Mouse (Mus musculus) adipocyte (in vitro differentiated cells): ENCODE results near the gene Thap4.

Experiments
- DNase-seq: peaks from one replicate; pipeline ENCODE4 v3.0.0-alpha.2; 2016; ENCODE audit warnings: low spot score

Gene Thap4

DNA sequence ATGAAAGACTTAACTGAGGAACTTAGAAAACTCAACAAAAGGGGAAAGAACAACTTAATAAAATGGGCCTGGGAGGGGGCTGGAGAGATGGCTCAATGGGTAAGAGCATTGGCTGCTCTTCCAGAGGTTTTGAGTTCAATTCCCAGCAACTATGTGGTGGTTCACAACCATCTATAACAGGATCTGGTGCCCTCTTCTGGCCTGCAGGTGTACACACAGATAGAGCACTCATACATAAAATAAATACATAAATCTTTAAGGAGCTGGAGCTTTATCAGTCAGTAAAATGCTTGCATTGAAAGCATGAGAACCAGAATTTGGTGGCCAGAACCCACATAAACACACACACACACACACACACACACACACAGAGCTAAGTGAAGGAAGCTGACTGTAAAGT is 11.8 kb downstream of the Thap4 start:
- DNase-seq = no peak

DNA sequence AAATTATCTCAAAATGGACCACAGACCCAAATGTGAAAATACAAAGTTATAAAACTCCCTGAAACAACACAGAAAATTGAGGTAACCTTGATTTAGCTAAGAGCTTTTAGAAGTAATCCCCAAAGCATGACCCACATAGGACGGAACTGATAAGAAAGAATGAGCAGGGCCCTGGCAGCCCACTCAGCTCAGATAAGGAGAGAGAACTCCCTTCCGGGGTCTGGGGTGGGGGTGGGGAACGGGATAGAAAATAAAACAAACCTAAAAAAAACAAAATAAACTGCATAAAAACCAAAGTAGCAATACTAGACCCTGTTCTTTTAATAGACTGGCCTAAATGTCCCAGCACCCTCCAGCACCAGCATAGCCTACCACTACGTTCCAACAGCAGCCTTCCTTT is 12.7 kb downstream of the Thap4 start:
- DNase-seq = no peak

DNA sequence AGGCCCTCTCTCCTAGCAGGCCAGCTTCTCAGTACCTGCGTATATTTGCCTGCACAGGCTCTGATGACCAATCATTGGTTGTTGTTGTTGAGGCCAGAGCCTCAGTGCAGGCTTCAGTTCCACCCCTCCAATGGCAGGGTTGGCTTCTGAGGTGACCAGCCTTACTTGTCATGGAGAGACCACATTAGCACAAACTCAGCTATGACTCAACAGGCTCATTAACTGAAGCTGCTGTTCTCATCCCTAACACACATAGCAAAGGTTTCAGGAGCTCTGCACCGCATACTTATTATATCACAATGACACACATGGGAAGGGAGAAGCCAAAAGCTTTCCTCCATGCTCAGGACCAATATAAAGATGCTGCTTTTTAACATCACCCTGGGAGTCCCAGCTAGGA is 14.0 kb downstream of the Thap4 start:
- DNase-seq = no peak

DNA sequence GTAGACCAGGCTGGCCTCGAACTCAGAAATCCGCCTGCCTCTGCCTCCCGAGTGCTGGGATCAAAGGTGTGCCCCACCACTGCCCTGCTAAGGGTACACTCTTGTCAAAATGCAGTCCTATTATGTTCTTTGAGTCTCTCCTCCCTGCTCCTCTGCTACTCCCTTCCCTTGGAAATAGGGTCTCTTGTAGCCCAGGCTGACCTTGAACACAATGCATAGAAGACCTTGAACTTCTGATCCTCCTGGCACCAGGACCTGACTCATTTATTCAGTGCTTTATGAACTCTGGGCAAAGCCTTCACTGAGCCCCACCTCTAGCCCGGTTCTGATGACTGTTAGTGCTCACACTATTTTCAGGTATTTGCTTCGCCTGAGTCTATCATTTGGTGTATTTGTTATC is 17.0 kb downstream of the Thap4 start:
- DNase-seq = no peak

DNA sequence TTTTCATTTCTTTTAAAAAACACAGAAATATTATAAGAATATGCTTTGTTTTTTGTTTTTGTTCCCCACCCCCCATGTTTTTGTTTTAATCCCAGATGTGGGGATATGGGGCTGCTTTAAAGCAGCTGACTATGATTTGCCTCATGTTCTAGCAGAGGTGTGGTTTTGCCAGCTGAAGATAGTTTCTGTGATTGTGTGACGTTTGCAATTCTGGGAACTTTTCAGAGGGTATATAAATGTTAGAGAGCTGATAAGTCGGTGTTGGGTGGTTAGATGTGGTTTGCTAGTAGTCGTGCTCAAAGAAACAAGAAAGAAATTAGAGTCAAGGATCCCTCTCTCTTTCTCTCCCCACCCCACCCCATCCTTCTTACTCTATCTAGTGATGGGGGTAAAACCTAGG is 18.8 kb downstream of the Thap4 start:
- DNase-seq = no peak

DNA sequence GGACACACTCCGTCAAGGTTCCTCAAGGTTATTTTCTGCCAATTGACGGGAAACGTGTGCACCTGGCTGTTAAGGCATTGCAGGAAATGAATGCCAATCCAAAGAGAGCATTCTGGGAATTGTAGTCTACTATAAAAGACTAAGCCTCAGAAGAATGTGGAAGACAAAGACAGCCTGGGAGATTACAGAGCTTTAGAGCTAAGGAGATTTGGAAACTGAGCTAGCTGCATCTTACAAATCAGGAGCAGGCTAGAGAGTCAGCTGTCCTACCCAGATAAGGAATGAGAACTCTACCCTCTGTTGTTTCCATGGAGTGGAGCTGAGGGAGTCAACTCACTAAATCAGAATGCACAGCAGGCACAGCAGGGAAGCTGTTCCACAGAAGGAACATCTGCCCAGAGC is 22.8 kb downstream of the Thap4 start:
- DNase-seq = no peak

DNA sequence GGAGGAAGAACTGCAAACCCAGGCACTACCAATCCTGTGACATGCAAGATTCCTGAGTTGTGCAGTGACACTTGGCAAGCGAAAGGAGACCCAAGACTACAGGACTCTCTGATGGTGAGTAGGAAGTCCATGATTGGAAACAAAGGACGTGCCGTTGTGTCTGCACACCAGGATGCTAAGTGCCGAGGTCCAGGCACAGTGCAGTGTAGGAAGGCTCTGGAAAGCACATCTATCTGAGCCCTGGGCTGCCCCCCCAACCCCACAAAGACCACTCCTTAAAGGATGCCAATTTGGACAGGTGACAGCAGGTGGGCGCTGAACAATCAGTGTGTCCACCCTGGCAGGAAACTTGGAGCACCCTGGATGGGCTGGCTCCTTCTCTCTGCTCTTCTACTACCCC is 23.6 kb downstream of the Thap4 start:
- no peak for DNase-seq

DNA sequence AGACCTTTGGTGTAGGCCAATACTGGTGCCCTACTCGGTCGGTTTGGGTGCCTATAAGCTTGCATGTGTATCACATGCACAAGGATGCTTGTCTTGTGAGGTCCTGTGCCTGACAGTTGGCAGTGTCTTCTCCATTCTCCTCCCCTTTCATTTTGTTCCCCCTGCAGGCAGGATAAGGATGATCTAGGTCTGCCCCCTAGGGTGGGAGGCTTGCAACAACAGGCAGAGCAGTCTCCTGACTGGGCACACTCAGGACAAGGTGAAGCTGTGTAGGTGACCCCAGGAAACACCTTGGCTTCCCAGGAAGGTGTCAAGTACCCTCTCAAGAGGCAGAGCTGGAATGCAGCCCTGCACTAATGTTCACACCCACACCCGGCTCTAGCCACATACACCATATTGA is 27.7 kb downstream of the Thap4 start:
- DNase-seq = peak; percentile 44

DNA sequence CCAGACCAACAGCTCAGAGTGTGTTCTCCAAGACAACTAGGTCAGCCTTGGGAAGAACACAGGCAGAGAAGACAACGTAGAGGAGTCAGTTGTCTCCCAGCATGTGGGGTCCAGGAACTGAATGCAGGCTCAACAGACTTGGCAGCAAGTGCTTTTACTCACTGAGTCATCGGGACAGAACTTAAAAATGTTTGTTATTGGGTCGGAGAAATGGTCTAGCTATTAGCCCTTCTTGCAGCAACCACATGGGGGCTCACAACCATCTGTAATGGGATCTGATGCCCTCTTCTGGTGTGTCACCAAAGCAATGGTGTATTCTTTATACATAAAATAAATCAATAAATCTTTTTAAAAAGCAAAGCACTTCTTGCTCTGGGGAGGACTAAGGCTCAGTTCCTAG is 28.5 kb downstream of the Thap4 start:
- no peak for DNase-seq

DNA sequence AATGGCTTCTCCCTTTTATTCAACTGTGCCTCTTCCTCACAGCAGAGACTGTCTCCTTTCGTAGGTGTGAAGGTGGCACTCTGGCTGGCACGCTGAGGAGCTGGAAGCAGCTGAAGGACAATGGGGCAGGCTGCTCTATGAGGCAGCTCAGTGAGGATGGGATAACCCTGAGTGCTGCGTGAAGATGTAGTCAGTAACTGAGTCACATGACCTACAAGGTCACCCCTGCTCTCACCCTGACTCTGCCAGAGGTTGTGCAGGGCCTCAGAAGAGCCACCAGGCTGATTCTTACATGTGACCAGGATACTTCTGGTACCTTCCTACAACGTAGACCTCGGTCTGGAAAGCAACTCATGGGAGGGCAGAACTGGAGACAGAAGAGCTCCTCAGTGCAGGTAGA is 29.0 kb downstream of the Thap4 start:
- DNase-seq = no peak

DNA sequence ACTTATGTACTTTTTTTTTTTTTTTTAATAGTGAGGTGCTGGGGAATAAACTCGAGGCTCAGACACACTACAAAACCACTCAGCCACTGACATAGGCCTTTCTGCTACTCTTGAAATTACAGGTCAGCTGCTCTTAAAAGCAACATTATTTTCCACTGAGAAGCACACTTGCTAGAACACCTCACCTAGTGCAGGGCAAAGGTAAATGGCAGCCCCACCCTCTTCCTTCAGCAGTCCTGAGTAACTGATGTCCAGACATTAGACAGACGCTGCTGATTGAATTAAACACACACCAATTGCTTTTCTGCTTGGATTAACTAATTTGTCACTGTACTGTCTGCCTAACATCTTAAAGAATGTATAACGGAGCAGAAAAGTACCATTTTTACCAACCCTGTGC is 30.0 kb downstream of the Thap4 start:
- no peak for DNase-seq

DNA sequence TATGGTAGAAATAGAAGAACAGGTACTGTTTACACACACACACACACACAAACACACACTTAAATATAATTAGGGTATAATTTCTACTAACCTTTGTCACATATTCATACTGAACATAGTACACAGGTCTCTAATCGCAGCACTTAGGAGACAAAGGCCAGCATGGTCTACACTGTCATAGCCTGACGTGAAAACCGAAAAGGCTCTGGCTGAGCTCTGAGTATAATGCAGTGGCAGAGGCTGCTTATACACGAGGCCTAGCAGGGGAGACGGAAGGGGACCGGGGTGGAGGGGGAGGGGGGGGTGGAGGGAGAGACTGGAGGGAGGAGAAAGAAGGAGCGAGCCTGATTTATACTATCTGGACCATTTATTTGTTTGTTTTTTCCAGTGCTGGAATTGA is 33.1 kb downstream of the Thap4 start:
- no peak for DNase-seq

DNA sequence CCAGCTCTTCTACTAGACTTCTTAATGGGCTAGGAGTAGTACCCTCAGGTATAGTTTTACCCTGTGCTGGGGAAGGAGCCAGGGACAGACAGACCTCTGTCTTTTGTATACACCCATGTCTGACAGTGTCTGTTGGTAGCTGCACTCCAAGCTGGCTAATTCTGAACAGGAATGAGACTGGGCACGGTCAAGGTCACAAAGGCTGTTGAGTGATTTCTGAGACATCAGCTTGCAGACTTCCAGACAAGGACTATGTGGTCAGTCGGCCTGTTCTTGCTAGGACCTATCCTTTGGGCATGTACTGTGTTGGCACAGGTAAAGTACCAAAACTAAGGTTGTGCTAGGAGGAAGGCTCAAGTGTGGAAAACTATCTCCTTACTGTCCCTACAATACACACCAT is 38.5 kb downstream of the Thap4 start:
- no peak for DNase-seq

DNA sequence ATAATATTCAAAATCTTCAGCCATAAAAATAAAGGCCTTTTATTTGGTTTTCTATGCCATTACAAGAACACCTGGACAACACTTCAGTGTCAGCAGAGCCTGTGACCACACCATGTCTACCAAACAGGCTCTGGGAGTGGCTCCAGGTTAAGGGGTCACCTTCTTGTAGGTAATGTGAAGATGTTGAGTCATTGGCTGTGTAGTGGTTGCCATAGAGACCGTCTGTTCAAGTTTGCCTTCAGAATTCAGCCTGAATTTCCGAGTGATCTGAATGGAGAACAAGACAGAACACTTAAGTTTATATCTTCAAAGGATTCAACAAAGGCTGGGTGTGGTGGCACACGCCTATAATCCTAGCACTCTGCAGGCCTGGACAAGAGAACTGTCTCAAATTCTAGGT is 49.3 kb downstream of the Thap4 start:
- DNase-seq = no peak

DNA sequence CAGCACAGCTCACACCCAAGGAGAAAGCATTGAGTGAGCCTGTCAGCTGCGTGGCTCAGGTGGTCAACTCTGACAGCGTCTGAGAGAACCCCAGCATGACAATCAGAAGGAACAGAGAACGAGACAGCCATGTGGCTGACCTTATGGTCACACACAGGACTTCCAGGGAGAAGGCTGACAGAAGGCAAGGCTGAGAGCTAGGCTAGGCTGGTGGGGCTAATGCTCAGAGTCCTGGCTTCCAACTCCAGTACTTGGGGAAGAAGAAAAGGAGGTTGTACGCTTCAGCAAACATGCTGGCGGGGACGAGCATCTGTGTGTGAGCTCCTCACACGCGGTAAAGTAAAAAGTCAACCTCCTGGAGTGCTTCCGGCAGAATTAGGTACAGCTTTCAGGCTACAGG is 50.3 kb downstream of the Thap4 start:
- no peak for DNase-seq

DNA sequence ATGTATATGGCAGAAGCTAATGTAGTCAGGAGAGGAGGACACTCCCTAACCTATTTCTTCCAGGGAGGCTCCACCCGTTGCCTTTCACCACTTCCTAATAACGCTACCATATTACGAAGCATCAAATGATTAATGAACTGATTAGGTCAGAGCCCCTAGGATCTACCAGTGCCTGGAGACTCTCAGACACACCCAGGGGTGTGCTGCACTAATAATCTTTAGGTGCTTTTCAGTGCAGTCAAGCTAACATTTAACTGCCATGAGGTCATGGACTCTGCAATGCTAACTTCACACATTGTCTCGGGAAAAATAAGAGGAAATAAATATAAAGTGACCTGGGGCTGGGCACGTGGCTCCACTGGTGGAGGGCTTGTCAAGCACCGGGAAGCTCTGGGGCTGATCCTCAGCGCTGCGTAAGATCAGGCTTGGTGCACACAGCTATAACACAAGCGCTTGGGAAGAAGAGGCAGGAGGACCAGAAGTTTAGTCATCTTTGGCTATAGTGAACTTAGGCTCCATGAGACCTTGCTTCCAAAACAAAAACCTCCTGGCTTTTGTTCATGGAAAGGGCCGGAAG is 51.1 kb downstream of the Thap4 start:
- DNase-seq = no peak

DNA sequence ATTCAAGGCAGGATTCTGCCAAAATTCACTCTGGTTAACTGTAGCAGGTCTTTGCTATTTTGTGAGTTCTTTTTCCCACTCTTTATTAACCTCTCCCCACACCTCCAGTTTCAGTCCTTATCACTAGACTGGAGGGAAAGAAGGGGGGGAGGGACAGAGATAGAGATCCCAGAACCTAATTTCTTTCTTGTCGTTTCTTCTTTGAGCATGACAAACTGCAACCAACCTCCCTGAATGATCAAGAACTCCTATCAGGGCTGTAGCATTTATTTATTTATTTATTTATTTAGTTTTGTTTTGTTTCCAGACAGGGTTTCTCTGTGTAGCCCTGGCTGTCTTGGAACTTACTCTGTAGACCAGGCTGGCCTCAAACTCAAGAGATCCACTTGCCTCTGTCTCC is 52.6 kb downstream of the Thap4 start:
- DNase-seq = no peak

DNA sequence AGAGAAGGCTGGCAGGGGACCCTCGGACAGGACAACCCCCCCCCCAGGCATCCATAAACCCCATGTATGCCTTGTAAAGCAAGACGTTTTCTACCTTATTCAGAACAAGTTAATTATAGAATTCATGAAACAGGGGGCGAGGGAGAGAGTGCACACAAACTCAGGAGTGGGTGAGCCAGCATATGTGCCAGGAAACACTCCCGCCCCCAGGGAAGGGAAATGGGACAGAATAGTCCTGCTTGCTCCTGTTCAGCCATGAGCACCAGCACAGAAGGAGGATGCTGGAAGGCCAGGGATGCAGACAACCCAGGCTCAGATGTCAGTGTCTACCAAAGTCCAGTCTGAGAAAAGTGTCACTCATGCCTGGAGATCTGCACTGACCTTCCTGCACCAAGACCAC is 55.5 kb downstream of the Thap4 start:
- DNase-seq = no peak

DNA sequence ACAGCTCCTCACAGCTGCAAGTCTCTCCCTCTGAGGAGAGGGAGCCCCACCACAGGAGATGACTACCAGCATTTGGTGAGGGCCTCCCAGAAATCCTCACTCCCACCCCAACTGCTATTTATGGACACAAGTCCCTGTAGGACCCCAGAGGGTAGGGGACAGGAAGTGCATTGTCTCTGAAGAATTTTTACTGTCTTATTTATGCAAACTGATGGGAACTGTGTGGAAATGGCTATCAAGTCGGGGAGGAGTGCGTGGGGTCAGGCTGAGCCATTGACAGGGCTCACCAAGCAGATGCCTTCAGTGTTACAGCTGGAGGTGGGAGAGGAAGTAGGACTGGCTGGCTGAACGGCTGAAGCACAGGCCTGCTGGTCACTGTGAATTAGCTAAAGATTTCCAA is 57.3 kb downstream of the Thap4 start:
- no peak for DNase-seq

DNA sequence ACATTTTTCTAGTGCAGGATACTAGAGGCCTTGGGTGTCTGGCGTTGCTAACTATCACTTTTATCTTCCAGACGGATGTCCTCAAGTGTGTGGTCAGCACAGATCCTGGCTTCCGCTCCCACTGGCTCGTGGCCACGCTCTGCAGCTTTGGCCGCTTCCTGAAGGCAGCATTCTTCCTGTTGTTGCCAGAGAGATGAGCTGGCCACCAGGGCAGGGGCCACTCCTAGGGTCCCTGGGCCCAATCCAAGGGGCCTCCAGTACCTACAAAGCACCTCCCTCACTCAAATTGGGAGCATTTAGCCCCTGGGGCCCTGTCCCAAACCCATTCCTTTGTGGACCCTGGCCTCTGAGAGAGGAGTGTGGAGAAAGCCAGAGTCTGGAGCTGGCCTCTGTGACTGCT is 59.7 kb downstream of the Thap4 start:
- DNase-seq = peak; percentile 51

DNA sequence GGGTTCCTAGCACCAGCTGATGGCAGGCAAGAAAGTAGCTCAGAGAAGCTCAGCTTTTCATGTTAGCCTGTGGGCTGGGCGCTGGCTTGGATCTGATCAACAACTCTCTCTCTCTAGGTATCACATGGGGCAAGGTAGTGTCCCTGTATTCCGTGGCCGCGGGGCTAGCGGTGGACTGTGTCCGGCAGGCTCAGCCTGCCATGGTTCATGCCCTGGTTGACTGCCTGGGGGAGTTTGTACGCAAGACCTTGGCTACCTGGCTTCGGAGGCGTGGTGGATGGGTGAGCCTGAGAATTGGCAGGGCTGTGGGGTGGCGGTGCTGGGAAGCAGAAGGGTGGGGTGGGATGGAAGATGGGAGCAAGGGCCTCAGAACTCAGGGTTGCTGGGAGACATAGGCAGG is 60.7 kb downstream of the Thap4 start:
- no peak for DNase-seq

DNA sequence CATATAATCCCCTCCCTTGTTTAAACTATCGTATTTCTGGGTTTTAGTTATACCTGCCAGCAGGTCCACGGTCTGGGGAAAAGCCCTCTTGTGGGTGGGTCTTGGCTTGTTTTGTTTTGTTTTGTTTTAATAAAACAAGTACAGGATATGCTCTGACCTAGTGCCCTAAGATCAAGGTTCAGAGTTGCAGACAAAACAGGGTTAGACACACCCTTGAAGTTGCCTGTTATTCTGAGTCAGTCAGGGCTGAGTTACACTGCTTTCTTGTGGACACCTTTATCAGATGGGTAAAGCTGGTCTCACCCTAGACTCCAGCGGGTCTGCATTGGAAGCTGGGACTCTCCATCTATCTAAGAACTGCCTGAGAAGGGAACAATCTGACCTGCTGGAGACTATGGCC is 61.2 kb downstream of the Thap4 start:
- no peak for DNase-seq

DNA sequence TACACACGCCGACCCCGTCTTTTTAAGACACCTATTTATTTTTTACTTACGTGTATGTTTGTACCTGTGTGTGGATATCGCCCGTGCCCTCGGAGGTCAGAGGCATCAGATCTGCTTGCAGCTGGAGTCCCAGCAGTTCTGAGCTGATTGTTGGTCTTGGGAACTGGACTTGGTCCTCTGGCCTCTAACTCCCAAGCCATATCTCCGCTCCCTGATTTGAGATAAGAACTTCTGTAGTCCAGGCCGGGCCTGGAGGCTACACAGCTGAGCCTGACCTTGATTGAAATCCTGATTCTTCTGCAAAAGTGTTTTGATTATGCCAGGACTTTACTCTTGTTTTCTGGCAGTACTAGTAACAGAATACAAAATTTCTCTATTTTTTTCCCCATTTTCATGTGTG is 61.9 kb downstream of the Thap4 start:
- DNase-seq = no peak

DNA sequence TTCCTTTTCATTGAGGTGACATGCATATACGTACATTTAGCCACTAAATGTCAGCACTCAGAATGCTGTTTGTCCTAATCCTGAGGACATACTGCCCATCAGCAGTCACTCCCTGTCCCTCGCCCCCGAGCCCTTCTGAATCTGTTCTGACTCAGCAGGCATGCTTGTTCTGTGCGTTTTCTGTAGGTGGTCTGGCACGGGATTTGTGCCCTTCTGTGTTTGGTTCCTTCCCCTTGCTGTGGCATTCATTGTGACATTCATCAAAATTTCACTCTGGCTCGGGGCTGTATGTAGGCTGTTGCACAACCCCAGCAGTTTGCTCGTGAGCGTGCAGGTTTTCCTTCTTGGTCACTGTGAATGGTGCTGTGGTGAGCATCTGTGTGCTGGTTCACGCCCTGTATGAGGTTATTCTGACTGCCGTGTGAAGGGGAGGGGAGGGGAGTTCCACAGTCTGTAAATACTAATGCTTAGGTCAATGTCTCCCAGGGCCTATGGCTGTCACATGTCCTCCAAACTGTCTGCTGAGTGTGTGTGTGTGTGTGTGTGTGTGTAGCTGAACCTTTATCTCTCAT is 62.8 kb downstream of the Thap4 start:
- DNase-seq = peak; percentile 29

DNA sequence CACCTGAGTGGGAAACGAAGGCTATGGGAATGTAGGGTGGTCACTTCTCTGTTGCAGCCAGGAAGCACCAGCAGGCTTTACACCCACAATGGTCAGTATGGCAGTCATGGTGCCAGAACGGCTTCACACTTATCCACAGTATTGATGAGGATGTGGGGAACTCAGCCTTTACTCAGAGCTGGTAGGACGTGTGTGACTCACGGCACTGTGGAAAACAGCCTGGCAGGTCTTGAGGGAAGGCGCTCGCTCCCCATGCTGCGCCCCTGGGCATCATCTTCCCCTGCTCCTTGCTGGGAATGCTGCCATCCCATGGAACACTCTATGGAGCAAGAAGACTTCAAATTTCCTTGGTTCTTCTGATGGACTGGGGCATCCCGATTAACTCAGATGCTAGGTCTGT is 63.6 kb downstream of the Thap4 start:
- no peak for DNase-seq
